Mouse (Mus musculus) T-helper 1 cell (primary cell): ENCODE measurements around the gene Elavl4.

Source experiments
- in situ Hi-C: fragments of 300-600 bp; cut with MboI, MseI; formaldehyde crosslinking; loops from one replicate; pipeline ENCODE4 v1.15.1; 2025; ENCODE audit warnings: high pct_unique_total_duplicates

The Elavl4 gene

DNA sequence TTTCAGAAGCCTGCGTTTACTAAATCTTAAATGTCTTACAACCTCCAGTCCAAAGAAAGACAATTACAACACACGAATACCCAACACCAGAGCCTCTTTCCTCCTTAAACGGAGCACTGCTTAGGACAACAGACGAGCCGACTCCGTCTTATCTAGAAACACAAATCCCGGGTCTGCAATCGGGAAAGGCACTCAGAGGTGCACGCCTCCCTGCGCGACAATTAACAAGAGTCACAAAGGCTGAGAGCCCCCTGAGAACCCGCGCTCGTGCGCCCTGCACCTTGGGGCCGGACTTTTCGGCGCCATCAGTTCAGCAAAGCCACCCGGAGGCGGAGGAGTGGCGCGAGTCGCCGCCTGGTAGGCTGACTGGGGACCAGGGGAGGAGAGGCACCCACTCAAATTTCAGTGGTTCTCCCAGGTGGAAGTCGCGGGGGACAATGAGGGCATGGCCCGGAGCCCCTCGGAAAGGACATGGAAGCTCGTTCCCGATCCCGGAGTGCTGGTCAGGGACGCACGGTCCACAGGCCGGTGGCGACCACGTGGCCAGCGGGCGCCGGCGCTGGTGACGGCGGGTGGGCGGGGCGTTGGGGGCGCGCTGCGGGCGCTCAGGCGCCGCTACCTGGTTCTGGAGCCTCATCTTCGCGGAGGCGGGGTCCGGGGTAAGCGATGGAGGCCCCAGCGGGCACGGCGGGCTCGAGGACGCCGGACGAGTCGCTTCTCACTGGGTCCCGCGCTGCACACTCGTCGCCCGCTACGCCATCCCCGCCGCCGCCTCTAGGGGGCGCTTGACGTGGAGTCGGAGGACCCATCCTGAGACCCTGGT is at the start of gene Elavl4:
TSS of gene Elavl4 (minus strand) at position 732 of the 823 bp plus-strand sequence.
- in situ Hi-C loops = no loop called here

DNA sequence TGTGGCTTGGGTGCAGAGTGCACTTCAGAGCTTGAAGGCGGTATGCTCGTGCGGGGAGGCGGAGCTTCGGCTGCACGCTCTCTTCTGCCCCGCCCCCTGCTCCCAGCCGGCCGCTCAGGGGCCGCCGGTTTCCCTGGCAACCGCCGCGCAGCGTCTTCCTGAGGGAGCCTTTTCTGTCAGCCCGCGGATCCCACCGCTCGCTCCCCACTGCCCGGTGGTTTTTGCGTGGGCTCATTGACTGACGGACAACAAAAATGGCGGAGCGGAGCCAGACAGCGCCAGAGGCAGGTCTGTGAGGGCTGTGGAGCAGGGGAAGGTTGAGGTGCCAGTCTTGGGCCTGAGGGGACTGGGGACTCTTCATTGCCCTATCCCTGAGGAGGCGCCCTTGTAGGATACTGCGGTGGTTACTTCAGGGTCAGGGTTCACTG is 45.9 kb upstream of the Elavl4 start, which contains the start of gene Agbl4:
TSS of gene Agbl4 (plus strand) at position 44 of the 428 bp plus-strand sequence.
- in situ Hi-C loops = no loop called here

DNA sequence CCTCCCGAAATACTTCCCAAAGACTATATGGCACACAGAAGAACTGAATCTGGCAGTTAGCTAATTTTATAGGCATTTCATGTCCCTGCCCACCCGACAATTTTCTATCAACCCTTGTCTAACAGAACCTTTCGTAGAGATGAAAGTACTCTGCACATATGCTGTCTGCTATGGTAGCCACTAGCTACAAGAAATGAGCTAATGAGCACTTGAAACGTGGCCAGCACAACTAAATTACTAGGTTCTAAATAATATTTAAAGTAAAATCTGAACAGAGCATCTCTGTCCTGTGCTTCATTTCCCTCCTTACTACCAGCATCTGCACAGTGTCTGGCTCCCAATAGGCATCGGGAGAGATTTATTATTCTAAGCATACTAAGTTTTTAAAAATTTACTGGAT is 44.5 kb upstream of the Elavl4 start:
- in situ Hi-C loops = no loop called here

DNA sequence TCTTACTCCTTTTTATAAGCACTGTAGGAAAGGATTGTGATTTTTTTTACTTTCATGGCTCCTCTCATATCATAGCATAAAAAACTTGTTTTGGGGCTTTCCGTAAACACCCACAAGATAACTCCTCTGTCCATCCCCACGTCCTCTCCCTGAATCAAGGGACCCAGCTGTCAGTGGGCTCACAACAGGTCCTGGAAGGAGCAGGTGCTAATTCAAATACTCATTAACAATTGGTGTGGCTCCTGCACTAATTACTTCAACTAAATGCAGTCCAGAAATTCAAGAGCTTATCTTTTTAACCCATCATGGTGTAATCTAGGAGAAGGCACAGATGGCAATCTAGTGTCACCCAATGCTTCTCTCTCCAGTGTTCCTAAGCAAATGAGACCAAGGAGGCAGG is 8.9 kb upstream of the Elavl4 start:
- in situ Hi-C loops = no loop called here

DNA sequence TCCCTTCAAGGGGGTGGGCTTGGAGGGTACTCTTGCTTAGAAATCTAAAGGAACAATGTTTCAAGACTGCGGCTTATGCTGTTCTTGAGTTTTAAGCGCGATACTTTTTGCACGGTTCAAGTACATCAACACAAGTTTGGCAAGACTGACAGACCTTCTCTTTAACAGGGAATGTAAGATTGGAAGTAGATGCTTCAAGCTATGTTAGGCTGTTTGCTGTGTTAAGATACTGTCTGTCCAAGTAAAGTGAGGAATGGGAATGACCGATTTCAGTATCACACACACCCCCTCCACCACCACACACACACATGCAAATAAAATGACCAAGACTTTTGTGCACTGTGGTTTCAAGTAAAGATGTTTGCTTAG is 276 bp upstream of the Elavl4 start:
- in situ Hi-C loops = no loop called here

DNA sequence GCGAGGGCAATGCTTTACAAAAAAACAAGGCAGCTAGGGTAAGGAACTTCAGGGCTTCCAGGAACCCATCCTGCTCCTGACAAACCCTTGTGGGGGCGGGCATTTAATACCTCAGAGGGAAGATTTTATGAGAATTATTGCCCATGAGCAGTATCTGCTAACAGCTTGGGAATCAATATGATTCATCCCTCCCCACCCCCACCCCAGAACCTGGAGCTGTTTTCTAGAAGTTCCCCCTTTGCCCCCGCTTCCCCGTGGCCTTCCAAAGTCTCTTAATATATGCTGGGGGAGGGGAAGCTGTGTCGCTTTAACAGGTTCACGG is 892 bp downstream of the Elavl4 start:
- in situ Hi-C loops = no loop called here

DNA sequence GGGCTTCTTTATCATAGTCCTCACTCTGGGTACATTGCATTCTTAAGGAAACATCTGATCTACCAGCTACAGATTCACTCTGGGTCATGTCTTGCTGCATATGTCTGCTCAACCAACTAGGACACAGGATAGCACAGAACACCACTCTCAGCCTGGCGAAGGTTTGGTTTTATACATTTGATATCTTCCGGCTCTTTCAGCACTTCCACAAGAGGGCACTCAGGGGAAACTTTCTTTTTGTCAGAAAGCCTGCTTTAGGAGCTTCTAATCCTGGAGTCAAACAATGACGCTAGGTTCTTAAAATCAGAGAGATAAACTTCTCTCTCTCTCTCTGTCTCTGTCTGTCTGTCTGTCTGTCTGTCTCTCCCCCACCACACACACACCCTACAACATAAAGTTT is 27.8 kb downstream of the Elavl4 start:
- in situ Hi-C loops = no loop called here

DNA sequence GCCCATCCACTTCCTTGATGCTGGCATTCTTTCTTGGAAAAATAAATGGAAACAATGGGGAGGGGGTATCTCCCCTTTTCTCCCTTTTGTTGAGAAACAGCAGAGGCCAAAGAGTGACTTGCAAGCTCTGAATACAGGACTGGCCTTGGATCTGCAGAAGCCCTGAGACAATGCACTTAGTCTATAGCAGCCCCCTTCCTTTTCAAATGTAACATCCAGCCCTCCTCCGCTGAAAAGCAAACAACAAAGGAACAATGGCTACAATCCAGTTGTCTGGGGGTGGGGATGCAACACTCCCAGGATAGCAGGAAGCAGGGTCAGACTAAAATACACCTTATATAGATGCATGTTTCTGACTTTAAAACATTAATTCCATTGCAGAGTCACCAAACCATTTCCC is 39.6 kb downstream of the Elavl4 start:
- in situ Hi-C loops = no loop called here

DNA sequence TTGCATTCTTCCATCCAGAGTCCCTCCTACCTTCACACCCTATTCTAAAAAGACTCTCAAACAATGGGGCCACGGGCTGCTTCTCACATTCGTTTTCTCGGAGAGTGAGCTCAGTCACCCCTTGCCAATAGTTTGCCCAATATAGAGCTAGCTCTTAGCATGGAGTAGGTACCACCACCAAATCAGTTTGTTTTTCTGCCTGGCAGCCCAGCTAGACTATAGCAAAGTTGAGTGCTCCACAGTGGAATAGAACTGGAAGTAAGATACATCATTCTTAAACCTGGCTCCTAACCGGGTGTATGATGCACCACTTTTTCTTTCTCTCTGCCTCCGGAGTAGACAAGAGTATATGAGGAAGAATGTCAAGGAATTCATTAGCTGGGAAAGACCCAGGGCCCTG is 44.7 kb downstream of the Elavl4 start:
- in situ Hi-C loops = no loop called here

DNA sequence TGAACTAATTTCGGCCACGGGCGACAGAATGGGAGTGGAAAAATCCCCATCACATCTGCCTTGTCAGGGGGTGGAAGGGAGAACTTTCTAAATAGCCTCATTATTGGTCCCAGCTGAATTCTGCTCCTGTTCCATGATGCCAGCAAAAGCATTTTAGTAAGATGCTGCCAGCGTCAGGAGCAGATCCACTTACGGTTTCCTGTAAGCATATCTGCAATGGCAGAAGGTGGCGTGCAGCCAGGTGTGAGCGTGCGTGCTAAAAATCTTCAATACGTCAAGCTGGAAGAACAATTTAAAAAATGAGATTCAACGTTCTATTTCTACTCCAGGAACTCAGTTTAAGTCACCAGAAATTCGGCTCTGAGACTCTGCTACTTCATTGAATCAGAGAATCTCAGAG is 45.1 kb downstream of the Elavl4 start:
- in situ Hi-C loops = no loop called here

DNA sequence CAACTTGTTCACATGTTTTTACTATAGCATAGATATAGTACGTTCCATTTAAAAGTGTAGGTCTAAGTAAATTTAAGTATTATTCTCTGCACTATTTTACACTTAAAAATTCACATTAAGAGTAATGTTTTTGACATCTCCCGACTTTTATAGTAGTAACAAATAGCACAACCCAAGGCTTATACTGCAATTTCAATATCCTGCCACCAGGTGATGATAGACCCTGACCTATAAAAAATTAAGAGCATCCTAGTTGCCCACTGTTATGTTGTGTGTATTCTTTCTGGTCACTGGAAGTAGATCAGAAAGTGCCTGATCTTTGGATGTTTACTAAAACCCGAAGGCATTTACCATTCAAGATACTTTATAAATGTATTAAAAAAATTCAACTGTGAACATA is 55.9 kb downstream of the Elavl4 start:
- in situ Hi-C loops = no loop called here

DNA sequence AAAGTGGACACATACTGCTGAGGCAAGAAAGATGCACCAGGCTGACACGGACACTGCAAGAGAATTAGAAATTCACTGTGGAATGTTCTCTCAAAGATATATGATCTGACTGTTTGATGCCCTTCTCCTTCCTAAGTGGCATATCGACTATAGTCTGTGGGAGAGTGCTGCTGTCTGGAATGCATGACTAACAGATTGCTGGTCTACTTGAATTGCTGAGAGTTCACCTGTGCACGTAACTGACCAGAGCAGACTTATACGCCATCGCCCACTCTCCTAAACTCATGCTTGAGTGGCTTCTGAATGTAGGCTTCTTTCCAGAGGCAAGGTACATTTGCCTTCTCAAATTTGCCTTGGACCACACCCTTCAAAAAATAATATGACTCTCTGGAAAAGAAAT is 58.5 kb downstream of the Elavl4 start:
- in situ Hi-C loops = no loop called here

DNA sequence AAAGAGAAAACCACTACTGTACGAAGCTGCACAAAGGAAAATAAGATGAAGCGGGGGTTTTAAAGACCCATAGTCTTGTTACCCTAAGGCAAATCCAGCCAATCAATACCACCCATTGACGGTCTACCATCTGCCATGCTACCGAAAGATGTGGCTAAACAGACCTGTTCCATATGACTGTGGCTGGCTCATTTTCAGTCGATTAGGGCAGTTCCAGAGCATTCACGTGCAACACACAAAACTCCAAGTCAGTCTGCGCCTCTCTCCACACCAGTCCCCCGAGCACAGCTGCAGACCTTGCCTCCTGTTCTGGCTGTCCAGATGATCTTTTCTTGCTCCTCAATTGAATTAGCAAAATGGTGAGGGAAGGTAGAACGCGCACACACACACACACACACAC is 59.2 kb downstream of the Elavl4 start:
- in situ Hi-C loops = no loop called here

DNA sequence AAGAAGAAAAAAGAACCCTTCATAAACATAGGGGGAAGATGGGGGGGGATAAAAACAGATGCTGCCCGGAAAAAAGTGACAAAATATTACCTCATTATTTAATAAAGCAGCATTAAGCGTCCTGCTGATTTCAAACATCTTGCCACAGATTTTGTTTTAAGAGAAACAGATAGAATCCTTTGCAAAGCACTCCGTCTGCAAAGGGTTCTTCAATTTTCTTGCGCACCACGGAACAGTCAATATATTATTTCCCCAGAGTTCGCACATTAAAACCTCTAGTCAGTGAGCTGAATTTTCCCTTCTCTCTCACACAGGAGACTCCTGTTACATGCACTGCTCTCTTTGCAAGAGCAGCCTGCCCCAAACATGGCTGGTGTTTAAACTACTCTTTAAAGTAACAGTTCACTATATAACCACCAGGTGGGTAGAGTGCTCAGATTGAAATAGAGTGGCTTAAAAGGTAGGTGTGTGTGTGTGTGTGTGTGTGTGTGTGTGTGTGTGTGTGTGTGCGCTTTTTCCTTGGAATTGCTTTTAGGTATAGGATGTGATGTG is 61.1 kb downstream of the Elavl4 start:
- in situ Hi-C loops = no loop called here

DNA sequence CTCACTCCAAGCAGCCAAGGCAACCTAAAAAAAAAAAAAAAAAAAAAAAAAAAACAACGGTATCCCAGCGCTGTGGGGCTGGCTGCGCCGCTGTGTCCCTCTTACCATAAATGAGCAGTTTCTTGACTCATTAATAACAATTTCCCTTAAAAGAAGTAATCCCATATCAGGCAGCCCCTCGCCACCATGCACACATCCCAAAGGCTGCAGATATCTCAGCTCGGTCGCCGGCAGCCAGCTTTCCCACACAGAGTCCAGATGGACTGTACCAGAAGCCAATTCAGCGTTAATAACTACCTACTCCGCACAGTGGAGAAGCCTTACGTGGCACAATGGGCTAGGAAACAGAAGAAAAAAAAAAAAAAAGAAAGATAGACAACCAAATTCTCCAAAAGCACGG is 61.7 kb downstream of the Elavl4 start:
- in situ Hi-C loops = no loop called here

DNA sequence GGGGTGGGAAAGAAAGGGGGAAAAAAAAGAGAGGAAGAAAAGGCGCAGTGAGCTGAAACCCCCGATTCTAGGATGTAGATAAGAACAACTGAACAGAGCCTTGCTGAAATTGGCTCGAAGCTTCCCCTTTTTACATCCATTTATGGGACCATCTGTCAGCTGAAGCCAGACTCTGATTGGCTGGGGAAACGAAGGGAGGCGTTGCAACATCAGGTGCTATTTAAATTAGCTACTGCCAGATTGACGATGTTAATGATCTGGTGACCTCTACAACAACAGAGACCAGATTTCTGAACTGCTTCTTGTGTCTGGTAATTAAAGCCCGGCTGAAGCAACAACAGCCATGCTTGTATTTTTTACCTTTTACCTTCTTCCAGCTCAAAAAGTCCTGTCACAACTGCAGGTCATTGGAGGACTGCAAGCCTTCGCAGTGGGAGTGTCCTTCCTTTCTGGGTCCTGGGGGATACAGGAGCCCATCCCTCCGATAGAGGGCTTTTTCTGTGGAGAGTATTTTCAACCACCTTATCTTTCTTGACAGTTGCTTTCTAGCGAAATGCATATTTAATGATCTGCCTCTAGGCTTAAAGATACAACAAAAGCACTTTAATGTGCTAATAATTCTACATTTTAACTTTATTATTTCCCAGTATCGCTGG is 64.2 kb downstream of the Elavl4 start:
- in situ Hi-C loops = no loop called here

DNA sequence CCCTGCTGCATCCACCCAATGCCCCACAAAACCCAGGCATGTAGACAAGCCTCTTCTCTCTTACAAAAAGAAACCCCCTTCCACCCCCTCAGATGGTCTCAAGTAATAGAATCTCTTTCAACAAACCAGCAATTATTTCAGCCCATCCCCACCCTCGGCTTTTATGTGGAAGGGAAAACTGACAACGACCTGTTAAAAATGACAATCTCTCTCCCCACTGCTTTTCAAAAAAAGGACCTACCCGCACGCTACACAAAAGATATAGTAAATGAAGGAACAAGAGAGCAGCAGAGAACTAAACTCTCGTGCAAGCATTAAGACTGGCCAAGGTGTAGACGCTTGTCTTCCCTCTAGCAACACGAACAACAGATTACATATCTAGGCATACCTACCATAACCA is 64.9 kb downstream of the Elavl4 start:
- in situ Hi-C loops = no loop called here

DNA sequence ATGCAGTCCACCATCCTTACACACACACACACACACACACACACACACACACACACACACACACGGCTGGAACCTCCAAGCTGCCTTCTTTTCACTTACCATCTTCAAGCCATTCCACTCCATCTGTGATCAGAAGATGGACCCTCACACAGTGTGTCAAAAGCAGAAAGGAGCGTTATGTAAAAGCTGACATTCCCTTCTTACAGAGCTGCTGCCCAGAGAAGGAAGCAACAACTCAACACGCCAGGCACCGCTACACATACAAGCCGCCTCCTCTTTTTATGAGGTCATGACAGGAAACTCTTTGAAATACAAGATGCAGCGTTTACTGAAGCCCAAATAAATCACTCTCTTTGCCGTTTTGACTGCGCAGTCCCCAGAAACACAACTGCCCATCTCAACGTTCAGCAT is 65.3 kb downstream of the Elavl4 start:
- in situ Hi-C loops = no loop called here

DNA sequence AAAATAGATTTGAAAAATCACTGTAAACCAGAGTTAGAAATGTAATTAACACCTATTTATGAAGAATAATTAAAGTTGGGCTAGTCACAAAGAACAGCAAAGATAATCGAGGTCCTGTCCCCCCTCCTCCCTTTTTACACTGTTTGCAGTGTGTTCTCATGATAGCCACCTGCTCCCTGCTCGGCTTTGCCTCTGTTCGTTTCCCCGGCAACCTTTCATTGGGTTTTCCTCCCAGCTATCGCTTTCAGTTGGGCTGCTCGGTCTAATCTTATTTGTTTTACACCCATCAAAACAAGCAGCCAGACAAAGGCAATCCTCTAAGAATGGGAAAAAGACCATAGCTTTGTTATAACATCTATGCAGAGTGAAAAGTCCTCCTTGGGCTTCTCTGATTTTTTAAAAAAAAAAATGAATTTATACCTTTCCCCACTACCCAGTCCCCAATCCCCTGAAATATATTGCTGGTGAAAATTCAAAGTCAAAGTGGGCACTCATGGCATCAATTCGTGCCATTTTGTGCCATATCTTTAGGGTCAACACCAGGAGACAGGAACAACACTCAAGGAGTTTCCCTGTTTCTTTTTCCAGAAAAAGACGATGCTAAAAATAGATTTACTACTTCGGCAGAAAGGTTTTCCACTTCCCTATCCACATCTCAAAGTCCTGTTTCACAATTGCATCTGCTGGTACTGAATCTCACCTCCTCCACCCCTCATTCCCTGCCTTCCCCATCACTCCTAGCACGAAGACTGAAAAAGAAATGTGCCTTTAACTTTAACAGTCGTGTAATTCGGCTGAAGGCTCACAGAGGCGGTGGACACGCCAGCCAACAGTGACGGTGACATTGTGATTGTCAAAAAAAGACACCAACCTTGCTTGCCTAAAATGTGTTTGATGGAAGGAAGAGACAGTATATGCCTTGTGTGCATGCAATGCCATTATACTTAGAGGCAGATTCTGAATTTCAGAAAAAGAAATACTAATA is 66.1 kb downstream of the Elavl4 start:
- in situ Hi-C loops = no loop called here

DNA sequence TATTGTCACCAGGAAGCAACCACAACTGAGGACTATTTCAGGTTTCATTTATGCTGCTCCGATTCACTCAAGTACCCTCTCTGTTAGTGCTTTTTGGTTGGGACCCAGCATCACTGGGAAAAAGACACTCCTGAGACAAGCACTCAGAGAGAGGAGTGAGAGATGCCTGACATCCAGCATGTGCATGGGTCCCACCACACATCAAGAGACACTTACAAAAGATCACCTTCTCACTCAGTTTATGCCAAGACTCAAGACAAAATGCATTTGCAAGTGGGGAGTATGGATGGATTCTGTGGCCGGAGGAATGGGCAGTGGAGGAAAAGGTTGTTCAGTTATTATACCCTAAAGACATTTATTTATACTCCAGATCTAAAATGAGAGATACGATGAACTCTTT is 67.3 kb downstream of the Elavl4 start:
- in situ Hi-C loops = no loop called here

DNA sequence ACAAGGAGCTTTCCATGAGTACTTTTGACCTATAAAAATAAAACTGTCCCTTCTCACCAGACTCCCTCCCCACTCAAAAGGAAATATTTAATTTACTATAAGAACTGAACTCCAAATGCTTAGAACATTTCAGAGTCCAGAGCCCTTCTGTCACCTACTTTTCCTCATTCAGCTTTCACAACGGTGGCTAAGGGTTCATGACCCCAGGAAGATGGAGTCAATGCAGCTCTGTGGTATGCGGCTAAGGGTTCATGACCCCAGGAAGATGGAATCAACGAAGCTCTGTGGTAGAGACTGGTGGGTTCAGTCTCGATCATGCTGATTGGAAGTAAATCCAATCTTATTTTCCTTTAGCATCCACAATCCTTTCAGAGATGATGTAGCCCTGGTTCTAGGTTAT is 81.7 kb downstream of the Elavl4 start:
- in situ Hi-C loops = no loop called here
